Mouse (Mus musculus) MEL (cell line): ENCODE results near the gene Gm10961. TPM values are rescaled to one million over a fixed set of nuclear protein-coding genes. Genes with fewer than 3 reads are reported as not detected.
A peak's percentile ranks its signal among the peaks of the same experiment; 100 is the strongest.

Experiments used
- DNase-seq: peaks from one replicate; pipeline ENCODE4 v3.0.0; 2011; ENCODE audit warnings: low read depth, low spot score
- H3K27ac ChIP-seq: 2 replicates; pipeline ENCODE4 v1.5.1; 2012; ENCODE audit warnings: low read depth, mild to moderate bottlenecking, control low read depth, low read length, moderate library complexity; ENCODE audit not compliant: control insufficient read depth
- H3K27me3 ChIP-seq, 2 experiments: fragments of 150-350 bp in 1 of 2; sonication (generic) in 1 of 2; 2 replicates each; pipeline ENCODE4 v1.6.1; 2012; ENCODE audit warnings: low read length in 2 of 2, mild to moderate bottlenecking in 2 of 2, improper control_type of control experiment in 1 of 2, moderate library complexity in 1 of 2; ENCODE audit not compliant: insufficient read depth in 2 of 2, control insufficient read depth in 1 of 2
- H3K36me3 ChIP-seq, 2 experiments: 2 replicates each; pipeline ENCODE4 v1.6.1; 2012 to 2014; ENCODE audit warnings: low read length in 2 of 2, improper control_type of control experiment in 1 of 2, inconsistent platforms in 1 of 2, mild to moderate bottlenecking in 1 of 2; ENCODE audit not compliant: insufficient read depth in 2 of 2, control insufficient read depth in 1 of 2
- H3K4me1 ChIP-seq, 2 experiments: fragments of 150-350 bp in 1 of 2; sonication (generic) in 1 of 2; 2 replicates each; pipeline ENCODE4 v1.6.1; 2012; ENCODE audit warnings: low read length in 2 of 2, improper control_type of control experiment in 1 of 2, mild to moderate bottlenecking in 1 of 2; ENCODE audit not compliant: insufficient read depth in 2 of 2, control insufficient read depth in 1 of 2
- H3K4me3 ChIP-seq, 2 experiments: fragments of 150-350 bp in 1 of 2; sonication (generic) in 1 of 2; 2 replicates each; pipeline ENCODE4 v1.5.1; 2012; ENCODE audit warnings: low read depth in 2 of 2, low read length in 2 of 2, mild to moderate bottlenecking in 2 of 2, moderate library complexity in 2 of 2, control low read depth in 1 of 2, improper control_type of control experiment in 1 of 2; ENCODE audit not compliant: control insufficient read depth in 1 of 2, insufficient read depth in 1 of 2
- H3K79me2 ChIP-seq: 2 replicates; pipeline ENCODE4 v1.6.1; 2012; ENCODE audit warnings: mild to moderate bottlenecking, low read length, moderate library complexity; ENCODE audit not compliant: control insufficient read depth, poor library complexity, insufficient read depth
- H3K9ac ChIP-seq: 2 replicates; pipeline ENCODE4 v1.6.1; 2012; ENCODE audit warnings: low read depth, mild to moderate bottlenecking, control low read depth, low read length, moderate library complexity; ENCODE audit not compliant: control insufficient read depth, poor library complexity, severe bottlenecking
- H3K9me3 ChIP-seq: fragments of 150-350 bp; sonication (generic); replicated peaks from 2 replicates; pipeline ENCODE4 v1.6.1; 2012; ENCODE audit warnings: mild to moderate bottlenecking, low read length, improper control_type of control experiment, moderate library complexity; ENCODE audit not compliant: insufficient read depth
- BHLHE40 ChIP-seq: IDR thresholded peaks from 2 replicates; pipeline ENCODE4 v1.6.1; 2012; ENCODE audit warnings: low read depth, mild to moderate bottlenecking, inconsistent platforms, low read length, improper control_type of control experiment, borderline replicate concordance
- CTCF ChIP-seq, 3 experiments: IDR thresholded peaks in 2 of 3; conservative IDR thresholded peaks in 1 of 3; 2 replicates each; pipeline ENCODE4 v1.5.1; 2011 to 2012; ENCODE audit warnings: low read length in 3 of 3, low read depth in 2 of 3, mild to moderate bottlenecking in 2 of 3, improper control_type of control experiment in 1 of 3, inconsistent platforms in 1 of 3, mixed read lengths in 1 of 3, moderate library complexity in 1 of 3; ENCODE audit not compliant: control insufficient read depth in 1 of 3, insufficient read depth in 1 of 3, poor library complexity in 1 of 3, severe bottlenecking in 1 of 3
- E2F4 ChIP-seq: IDR thresholded peaks from 2 replicates; pipeline ENCODE4 v1.6.1; 2011; ENCODE audit warnings: low read depth, low read length, improper control_type of control experiment, borderline replicate concordance
- EP300 ChIP-seq, 2 experiments: IDR thresholded peaks; 2 replicates each; pipeline ENCODE4 v1.6.1; 2011; ENCODE audit warnings: improper control_type of control experiment in 2 of 2, low read length in 2 of 2, low read depth in 1 of 2, mild to moderate bottlenecking in 1 of 2
- ETS1 ChIP-seq: IDR thresholded peaks from 2 replicates; pipeline ENCODE4 v1.6.1; 2012; ENCODE audit warnings: low read depth, mild to moderate bottlenecking, inconsistent platforms, low read length, improper control_type of control experiment, moderate library complexity
- KAT2A ChIP-seq: conservative IDR thresholded peaks from 2 replicates; pipeline ENCODE4 v1.6.1; 2012; ENCODE audit warnings: low read depth, low read length, improper control_type of control experiment, inconsistent platforms
- MAX ChIP-seq: IDR thresholded peaks from 2 replicates; pipeline ENCODE4 v1.6.1; 2011; ENCODE audit warnings: low read length, improper control_type of control experiment
- MXI1 ChIP-seq: IDR thresholded peaks from 2 replicates; pipeline ENCODE4 v1.6.1; 2011; ENCODE audit warnings: mild to moderate bottlenecking, low read depth, low read length, improper control_type of control experiment
- MYB ChIP-seq: IDR thresholded peaks from 2 replicates; pipeline ENCODE4 v1.6.1; 2011; ENCODE audit warnings: mild to moderate bottlenecking, low read depth, low read length, improper control_type of control experiment
- NELFE ChIP-seq: IDR thresholded peaks from 2 replicates; pipeline ENCODE4 v1.6.1; 2011; ENCODE audit warnings: low read depth, low read length, improper control_type of control experiment
- POLR2AphosphoS2 ChIP-seq: IDR thresholded peaks from 2 replicates; pipeline ENCODE4 v1.6.1; 2011; ENCODE audit warnings: low read length, improper control_type of control experiment
- POLR2AphosphoS5 ChIP-seq: IDR thresholded peaks from 2 replicates; pipeline ENCODE4 v1.6.1; 2012; ENCODE audit warnings: low read depth, borderline replicate concordance, mild to moderate bottlenecking, inconsistent platforms, low read length, moderate library complexity, mixed read lengths
- RCOR1 ChIP-seq: IDR thresholded peaks from 2 replicates; pipeline ENCODE4 v1.6.1; 2012; ENCODE audit warnings: low read depth, mild to moderate bottlenecking, inconsistent platforms, low read length, improper control_type of control experiment
- SIN3A ChIP-seq: IDR thresholded peaks from 2 replicates; pipeline ENCODE4 v1.6.1; 2012; ENCODE audit warnings: low read length, improper control_type of control experiment, inconsistent platforms
- TCF12 ChIP-seq: IDR thresholded peaks from 2 replicates; pipeline ENCODE4 v1.6.1; 2014; ENCODE audit warnings: low read depth, mild to moderate bottlenecking, inconsistent platforms, low read length, improper control_type of control experiment, moderate library complexity
- USF2 ChIP-seq, 2 experiments: IDR thresholded peaks; 2 replicates each; pipeline ENCODE4 v1.6.1; 2011 to 2012; ENCODE audit warnings: improper control_type of control experiment in 2 of 2, low read length in 2 of 2, borderline replicate concordance in 1 of 2, inconsistent platforms in 1 of 2, low read depth in 1 of 2, mild to moderate bottlenecking in 1 of 2; ENCODE audit not compliant: insufficient read depth in 1 of 2
- ZKSCAN1 ChIP-seq: IDR thresholded peaks from 2 replicates; pipeline ENCODE4 v1.6.1; 2012; ENCODE audit warnings: low read depth, mild to moderate bottlenecking, inconsistent platforms, low read length, improper control_type of control experiment, moderate library complexity
- ZNF384 ChIP-seq: IDR thresholded peaks from 2 replicates; pipeline ENCODE4 v1.6.1; 2012; ENCODE audit warnings: low read depth, mild to moderate bottlenecking, inconsistent platforms, low read length, improper control_type of control experiment
- polyA plus RNA-seq, 2 experiments: library from polyadenylated mRNA; stranded (reverse) in 1 of 2; unstranded in 1 of 2; fragments of >175 nt in 1 of 2; fragments of >200 nt in 1 of 2; gene quantifications; 2 replicates each; pipeline versions ENCODE4 v1.2.1 to v1.2.4; 2012; ENCODE audit warnings: low replicate concordance in 2 of 2, low read depth in 1 of 2; ENCODE audit not compliant: insufficient read length in 2 of 2, insufficient read depth in 1 of 2, missing spikeins in 1 of 2
- total RNA-seq: library from RNA; depleted of rRNA; stranded (reverse); fragments of 300-350 nt; gene quantifications from 2 replicates; pipeline ENCODE4 v1.2.3, GENCODE M21; 2012

Gene Gm10961
- total and polyA plus RNA-seq, 3 experiments, result not detected

- Histone ChIP-seq H3K27me3 (no peaks in the 10 kb centered on the region), H3K79me2 (no peaks in the 10 kb centered on the region; the same call in 1 of the 2 replicates), H3K9ac (no peak overlapping the region), H3K36me3 (peaks cover 19 to 50% of the 10 kb centered on the region in 2 experiments), H3K9me3 (no peaks in the 10 kb centered on the region), H3K27ac (no peak overlapping the region), H3K4me3 (no peak overlapping the region), H3K4me1 (peaks cover 3 to 13% of the 10 kb centered on the region in 2 experiments; a peak in 3 of 4 replicates)
- no peak for DNase-seq
- no peak for TF ChIP-seq BHLHE40
- TF ChIP-seq CTCF (IDR thresholded peaks at IDR 0.05 in 2 of 3, conservative IDR thresholded peaks at IDR 0.05 in 1 of 3; ENCODE audit: control insufficient read depth in 1 of 3, insufficient read depth in 1 of 3, low read depth in 2 of 3, low read length in 3 of 3, poor library complexity in 1 of 3, severe bottlenecking in 1 of 3), result no peak
- TF ChIP-seq POLR2AphosphoS5, result no peak
- no peak for TF ChIP-seq MAX
- TF ChIP-seq RCOR1, result no peak
- no peak for TF ChIP-seq KAT2A
- TF ChIP-seq EP300 (IDR thresholded peaks at IDR 0.05; ENCODE audit: low read depth in 1 of 2, low read length in 2 of 2), result no peak
- no peak for TF ChIP-seq TCF12
- no peak for TF ChIP-seq POLR2AphosphoS2
- TF ChIP-seq MXI1, result no peak
- no peak for TF ChIP-seq ZNF384
- TF ChIP-seq MYB, result no peak
These were observed 37.7 kb downstream of the Gm10961 start for GRCm38 (mm10) chr3:107668786-107669185.

GRCm38 (mm10) chr3:107670500-107670899 is 39.4 kb downstream of the Gm10961 start:
- Histone ChIP-seq H3K9me3 (no peaks in the 10 kb centered on the region), H3K4me3 (no peak overlapping the region), H3K27ac (peak overlapping the region; percentile 47), H3K36me3 (peaks cover 19 to 45% of the 10 kb centered on the region in 2 experiments), H3K79me2 (no peaks in the 10 kb centered on the region; the same call in 1 of the 2 replicates), H3K27me3 (no peaks in the 10 kb centered on the region), H3K4me1 (peaks cover 3 to 13% of the 10 kb centered on the region in 2 experiments; a peak in 3 of 4 replicates), H3K9ac (no peak overlapping the region)
- peak; percentile 33; the same call in 1 of the 2 replicates for TF ChIP-seq TCF12
- peak in 1 of 2 experiments; percentile 67; a peak in 1 of 4 replicates for TF ChIP-seq EP300 (IDR thresholded peaks at IDR 0.05; ENCODE audit: low read depth in 1 of 2, low read length in 2 of 2)
- TF ChIP-seq ETS1, result peak; percentile 51; the same call in 1 of the 2 replicates
- no peak for TF ChIP-seq NELFE
- no peak for TF ChIP-seq E2F4
- TF ChIP-seq ZKSCAN1, result no peak
- TF ChIP-seq SIN3A, result 0 out of 2 replicates have a peak, but pooled peaks have one; percentile 36
- no peak for TF ChIP-seq USF2 (IDR thresholded peaks at IDR 0.05; ENCODE audit: borderline replicate concordance in 1 of 2, insufficient read depth in 1 of 2, low read depth in 1 of 2, low read length in 2 of 2)
- peak; percentile 46 for DNase-seq
